Mouse (Mus musculus): ENCODE measurements around the gene Bex4. TPM values are rescaled to one million over a fixed set of nuclear protein-coding genes. Genes with fewer than 3 reads are reported as not detected.
"Not testable (repeated sequence)": the region's sequence is repeated elsewhere in the genome, so short reads cannot be mapped to it uniquely, and the experiment has no call there.

Gene Bex4
- polyA plus RNA-seq, 1 experiment from 2014 or later: 67.0 TPM

DNA sequence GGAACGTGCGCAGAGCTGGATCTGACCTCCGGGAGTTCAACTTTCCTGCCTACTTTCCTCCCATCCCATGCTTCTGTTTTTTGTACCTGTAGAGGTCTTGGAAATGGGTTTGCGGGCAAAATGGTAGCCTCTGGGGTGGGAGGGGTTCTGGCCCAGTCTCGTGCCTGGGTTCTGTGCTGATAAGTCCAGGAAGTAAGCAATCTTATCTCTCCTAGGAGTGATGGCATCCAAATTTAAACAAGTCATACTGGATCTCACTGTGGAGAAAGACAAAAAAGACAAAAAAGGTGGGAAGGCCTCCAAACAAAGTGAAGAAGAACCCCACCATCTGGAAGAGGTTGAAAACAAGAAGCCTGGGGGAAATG lies 826 bp downstream of the Bex4 start:
- Histone ChIP-seq H3K9ac (0 out of 2 replicates have a peak overlapping the region, but pooled peaks have one; percentile 13), H3K4me3 (peak overlapping the region; percentile 41), H3K4me2 (replicated peaks) (peak overlapping the region; percentile 55)
- H3K4me1 ChIP-seq; H3K36me3 ChIP-seq; H3K9me3 ChIP-seq; H3K27me3 ChIP-seq (replicated peaks); H3K27ac ChIP-seq: not testable (repeated sequence)
- 23% methylated on average over 5 of the region's 5 CpGs for WGBS
- 0 out of 2 replicates have a peak, but pooled peaks have one; percentile 12 for ATAC-seq (ENCODE audit: low FRiP score, low read depth)

DNA sequence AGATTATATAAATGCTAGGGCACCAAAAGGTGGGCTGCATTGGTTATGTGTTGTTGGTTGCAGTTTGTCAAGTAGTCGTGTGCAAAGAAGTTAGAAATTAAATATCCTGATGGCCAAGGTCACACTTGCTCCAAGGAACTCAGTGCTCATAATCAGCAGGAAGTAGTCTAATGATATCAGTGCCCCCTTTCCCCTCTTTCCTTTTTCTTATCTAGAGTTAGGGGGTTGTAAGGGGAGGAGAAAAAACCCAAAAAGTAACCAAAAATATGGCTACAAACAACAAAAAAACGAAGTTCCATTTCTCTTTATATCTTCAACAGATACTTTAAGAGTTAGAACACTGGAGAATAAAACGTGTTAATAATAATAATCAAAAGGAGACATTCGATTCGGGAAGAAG lies 2.6 kb downstream of the Bex4 start:
- 87% methylated on average over 5 of the region's 5 CpGs for WGBS
- Histone ChIP-seq H3K4me1 (no peaks in the 10 kb centered on the region), H3K36me3 (no peaks in the 10 kb centered on the region), H3K9ac (no peak overlapping the region), H3K4me3 (no peak overlapping the region), H3K4me2 (replicated peaks) (no peak overlapping the region), H3K9me3 (no peaks in the 10 kb centered on the region), H3K27ac (no peak overlapping the region), H3K27me3 (replicated peaks) (no peaks in the 10 kb centered on the region)
- ATAC-seq (ENCODE audit: low FRiP score, low read depth): no peak

DNA sequence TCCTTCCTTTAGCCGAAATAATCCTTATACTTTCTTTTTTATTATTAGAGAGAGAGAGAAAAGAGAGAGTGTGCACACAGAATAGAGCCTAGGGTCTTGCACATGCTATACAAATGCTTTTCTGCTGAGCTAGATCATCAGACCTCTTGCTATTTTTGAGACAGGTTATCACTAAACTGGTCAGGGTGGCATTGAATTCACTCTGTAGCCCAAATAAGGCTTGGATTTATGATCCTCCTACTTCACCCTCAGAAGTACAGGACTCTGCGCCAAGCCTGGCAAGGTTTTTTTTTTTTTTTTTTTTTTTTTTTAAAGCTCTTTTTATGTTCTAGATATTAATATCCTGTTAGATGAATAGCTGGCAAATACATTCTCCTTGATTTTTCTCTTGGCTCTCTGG lies 4.9 kb downstream of the Bex4 start:
- Histone ChIP-seq H3K9ac (no peak overlapping the region), H3K4me1 (no peaks in the 10 kb centered on the region), H3K4me2 (replicated peaks) (no peak overlapping the region), H3K27me3 (replicated peaks) (no peaks in the 10 kb centered on the region), H3K36me3 (no peaks in the 10 kb centered on the region), H3K27ac (no peak overlapping the region), H3K9me3 (no peaks in the 10 kb centered on the region), H3K4me3 (no peak overlapping the region)
- WGBS: 80% methylated on average over 2 of the region's 2 CpGs
- no peak for ATAC-seq (ENCODE audit: low FRiP score, low read depth)

DNA sequence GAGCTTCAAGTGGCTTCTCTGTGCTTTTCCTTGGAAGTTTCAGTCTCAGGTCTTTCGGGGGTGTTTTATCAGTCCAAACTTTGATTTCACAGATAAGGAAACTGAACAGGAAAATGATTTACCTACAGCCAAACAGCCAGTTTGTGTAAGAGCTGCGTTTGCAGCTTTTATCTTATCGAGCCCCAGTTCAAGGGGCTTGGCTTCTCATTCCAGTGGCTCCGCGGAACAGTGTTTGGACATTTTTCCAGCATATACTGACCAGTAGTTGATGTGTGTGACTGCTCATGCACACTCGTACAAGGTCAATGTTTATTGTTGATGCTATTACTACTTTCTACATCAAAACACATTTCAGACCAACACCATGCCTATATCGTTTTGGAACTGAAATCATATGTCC lies 5.4 kb downstream of the Bex4 start:
- WGBS: 75% methylated on average over 7 of the region's 7 CpGs
- Histone ChIP-seq H3K4me3 (no peak overlapping the region), H3K27me3 (replicated peaks) (no peaks in the 10 kb centered on the region), H3K9me3 (no peaks in the 10 kb centered on the region), H3K36me3 (no peaks in the 10 kb centered on the region), H3K9ac (no peak overlapping the region), H3K4me1 (no peaks in the 10 kb centered on the region), H3K4me2 (replicated peaks) (no peak overlapping the region), H3K27ac (no peak overlapping the region)
- no peak for ATAC-seq (ENCODE audit: low FRiP score, low read depth)

DNA sequence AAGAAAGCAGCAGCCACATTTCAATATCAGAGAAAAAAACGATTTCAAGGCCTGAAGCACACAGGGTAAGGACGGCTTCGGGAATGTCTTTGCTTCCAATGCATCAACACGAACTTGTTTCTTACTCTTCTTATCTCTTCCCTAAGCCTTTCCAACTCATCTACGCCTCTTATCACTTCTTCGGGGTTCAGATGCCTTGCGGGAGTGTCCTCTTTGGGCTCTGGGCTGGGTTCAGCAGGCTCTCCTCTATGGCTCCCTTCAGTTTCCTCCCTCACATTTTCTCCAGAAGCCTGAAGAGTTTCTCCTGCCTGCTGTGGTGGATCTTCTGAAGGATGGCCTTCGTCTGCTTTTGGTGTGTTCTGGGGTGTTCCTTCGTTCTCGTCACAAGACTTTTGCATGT lies 31.8 kb downstream of the Bex4 start:
- WGBS: 65% methylated on average over 10 of the region's 10 CpGs
- H3K9ac ChIP-seq: no peak overlapping the region
- peak overlapping the region; percentile 53 for H3K4me2 ChIP-seq (replicated peaks)
- peak overlapping the region; percentile 48 for H3K4me3 ChIP-seq
- ATAC-seq (ENCODE audit: low FRiP score, low read depth): no peak
- H3K4me1 ChIP-seq: no peaks in the 10 kb centered on the region
- H3K9me3 ChIP-seq: no peaks in the 10 kb centered on the region
- H3K27ac ChIP-seq: no peak overlapping the region
- no peaks in the 10 kb centered on the region for H3K27me3 ChIP-seq (replicated peaks)
- H3K36me3 ChIP-seq: no peaks in the 10 kb centered on the region

DNA sequence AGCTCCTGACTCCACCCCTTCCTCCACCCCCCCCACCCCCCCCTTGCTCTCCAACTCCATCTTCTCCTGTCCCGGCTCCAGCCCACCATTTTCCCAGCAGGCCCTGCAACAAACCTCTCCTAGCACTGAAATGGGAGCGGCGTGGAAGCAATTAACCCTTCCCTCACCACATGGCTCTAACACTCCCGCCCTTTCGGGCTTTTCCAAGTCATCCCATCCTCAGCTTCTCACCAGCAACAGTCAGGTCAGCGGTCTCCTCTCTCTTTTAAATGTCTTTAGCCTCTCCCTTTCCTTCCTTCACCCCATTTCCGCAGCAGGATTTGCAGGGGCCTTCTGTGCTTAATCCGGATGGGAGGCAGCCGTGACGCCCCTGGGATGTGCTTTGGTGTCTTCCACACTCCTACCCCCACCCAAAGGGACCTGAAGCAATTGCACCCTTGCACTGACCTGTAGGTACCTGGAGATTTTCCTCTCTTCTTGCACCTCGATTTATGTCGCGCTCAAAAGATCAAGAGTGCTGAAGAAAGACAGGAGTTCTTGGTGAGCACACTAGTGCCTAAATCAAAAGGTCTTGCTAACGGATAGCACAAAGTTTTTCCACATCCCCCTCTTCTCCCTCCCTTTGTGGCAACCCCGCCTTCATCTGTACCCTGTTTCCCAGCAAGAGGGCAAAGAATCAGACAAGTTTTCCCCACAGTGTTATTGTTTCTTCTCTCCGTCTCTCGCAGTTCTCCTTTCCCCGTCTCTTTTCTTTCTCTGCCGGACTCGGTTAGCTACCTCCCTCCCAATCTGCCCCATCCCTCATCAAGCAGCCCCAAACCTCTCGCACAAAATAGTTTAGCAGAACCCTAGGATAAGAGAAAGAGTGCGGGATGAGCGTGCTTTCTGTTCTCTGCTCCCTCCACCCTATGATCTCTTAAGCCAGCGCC lies 32.7 kb downstream of the Bex4 start:
- no peaks in the 10 kb centered on the region for H3K9me3 ChIP-seq
- 17% methylated on average over 24 of the region's 24 CpGs for WGBS
- no peaks in the 10 kb centered on the region for H3K36me3 ChIP-seq
- no peaks in the 10 kb centered on the region for H3K27me3 ChIP-seq (replicated peaks)
- H3K4me2 ChIP-seq (replicated peaks): peak overlapping the region; percentile 53
- peak overlapping the region; percentile 62 for H3K9ac ChIP-seq
- H3K4me1 ChIP-seq: no peaks in the 10 kb centered on the region
- ATAC-seq (ENCODE audit: low FRiP score, low read depth): peak; percentile 83
- H3K27ac ChIP-seq: peak overlapping the region; percentile 16; the same call in 1 of the 2 replicates
- peak overlapping the region; percentile 48 for H3K4me3 ChIP-seq

DNA sequence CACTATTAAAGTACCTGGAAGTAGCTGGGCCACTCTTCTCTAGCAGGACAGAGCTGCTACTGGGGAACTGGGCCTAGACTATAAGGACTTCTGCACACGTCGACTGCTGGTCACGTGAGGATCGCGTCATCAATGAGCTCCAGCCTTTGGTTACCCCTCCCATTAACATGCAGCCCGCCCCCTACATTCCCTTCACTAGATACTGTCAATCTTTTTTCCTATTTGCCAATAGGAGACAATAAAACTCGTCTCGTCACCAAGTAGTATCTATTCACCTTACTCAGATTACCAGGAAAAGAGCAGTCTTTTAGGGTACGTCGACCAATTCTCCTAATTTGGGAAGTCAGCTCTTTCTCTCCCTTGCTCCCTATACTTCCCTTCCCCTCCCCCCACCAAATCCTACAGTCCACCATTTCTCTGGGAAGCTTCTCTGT lies 33.3 kb downstream of the Bex4 start, which contains the start of gene Tceal8:
Gene Tceal8, minus strand, starts transcription at position 225 of the 434 bp plus-strand sequence.
- Histone ChIP-seq H3K27me3 (replicated peaks) (no peaks in the 10 kb centered on the region), H3K9me3 (no peaks in the 10 kb centered on the region), H3K4me1 (no peaks in the 10 kb centered on the region), H3K9ac (peak within 1 kb of the TSS; percentile 62), H3K4me3 (peak within 1 kb of the TSS; percentile 48), H3K27ac (peak within 1 kb of the TSS; percentile 16; the same call in 1 of the 2 replicates), H3K36me3 (no peaks in the 10 kb centered on the region), H3K4me2 (replicated peaks) (peak within 1 kb of the TSS; percentile 53)
- 19% methylated on average over 10 of the region's 10 CpGs for WGBS
- peak; percentile 94 for ATAC-seq (ENCODE audit: low FRiP score, low read depth)

DNA sequence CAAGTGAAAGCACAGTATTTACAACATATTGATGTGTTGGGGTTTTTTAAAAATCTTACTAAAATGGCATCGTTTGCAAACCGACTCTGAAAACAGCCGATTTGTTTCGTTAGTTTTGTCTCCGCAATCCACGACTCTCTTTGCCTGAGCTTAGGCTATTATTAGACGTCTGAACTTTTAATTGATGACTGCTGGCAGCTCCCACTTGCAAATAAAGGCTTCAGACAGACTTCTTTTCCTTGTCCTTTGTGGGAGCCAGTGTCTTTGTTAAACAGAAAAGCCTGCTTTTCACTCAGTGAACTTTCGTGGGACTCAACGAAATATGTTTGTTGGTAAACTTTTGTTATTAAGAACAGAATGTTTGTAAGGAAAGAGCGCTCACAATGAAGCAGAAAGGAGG lies 34.0 kb downstream of the Bex4 start:
- no peak for ATAC-seq (ENCODE audit: low FRiP score, low read depth)
- Histone ChIP-seq H3K27ac (no peak overlapping the region), H3K36me3 (no peaks in the 10 kb centered on the region), H3K9ac (no peak overlapping the region), H3K4me1 (no peaks in the 10 kb centered on the region), H3K4me2 (replicated peaks) (peak overlapping the region; percentile 51), H3K9me3 (no peaks in the 10 kb centered on the region), H3K27me3 (replicated peaks) (no peaks in the 10 kb centered on the region), H3K4me3 (peak overlapping the region; percentile 30)
- WGBS: 17% methylated on average over 10 of the region's 10 CpGs

DNA sequence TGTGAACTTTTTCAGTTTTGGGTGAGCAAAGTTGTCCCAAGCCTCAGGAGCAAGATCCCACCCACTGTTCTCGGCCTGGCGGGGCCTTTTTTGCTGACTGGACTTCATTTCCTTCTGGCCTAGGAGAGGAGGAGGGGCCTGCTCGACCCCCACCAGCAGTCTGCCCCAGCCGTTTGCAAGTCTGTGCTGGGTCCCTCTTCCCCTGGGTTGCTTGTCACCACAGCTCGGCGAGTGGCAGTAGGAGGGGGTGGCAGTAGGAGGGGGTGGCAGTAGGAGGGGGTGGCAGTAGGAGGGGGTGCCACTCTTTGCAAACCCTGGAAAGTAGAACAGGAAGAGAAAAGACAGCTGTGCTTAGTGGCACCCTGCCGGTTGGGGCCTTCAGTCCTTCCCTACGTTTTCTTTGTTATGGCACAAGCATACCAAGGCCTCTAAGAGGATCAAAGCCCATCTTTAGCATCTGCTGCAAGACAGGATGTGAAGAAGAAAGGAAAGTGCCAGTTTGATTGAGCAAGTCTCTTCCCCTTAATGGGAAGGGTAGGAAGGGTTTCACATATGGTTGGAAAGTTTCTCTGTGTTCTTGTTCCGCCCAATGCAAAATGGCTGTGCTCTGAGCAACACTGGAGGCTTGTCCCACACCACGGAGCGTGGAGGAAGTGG lies 42.2 kb downstream of the Bex4 start:
- Histone ChIP-seq H3K4me3 (no peak overlapping the region), H3K27ac (no peak overlapping the region), H3K9me3 (no peaks in the 10 kb centered on the region), H3K27me3 (replicated peaks) (no peaks in the 10 kb centered on the region), H3K9ac (no peak overlapping the region), H3K36me3 (no peaks in the 10 kb centered on the region), H3K4me1 (no peaks in the 10 kb centered on the region), H3K4me2 (replicated peaks) (no peak overlapping the region)
- WGBS: 25% methylated on average over 11 of the region's 11 CpGs
- peak; percentile 48; the same call in 1 of the 2 replicates for ATAC-seq (ENCODE audit: low FRiP score, low read depth)

DNA sequence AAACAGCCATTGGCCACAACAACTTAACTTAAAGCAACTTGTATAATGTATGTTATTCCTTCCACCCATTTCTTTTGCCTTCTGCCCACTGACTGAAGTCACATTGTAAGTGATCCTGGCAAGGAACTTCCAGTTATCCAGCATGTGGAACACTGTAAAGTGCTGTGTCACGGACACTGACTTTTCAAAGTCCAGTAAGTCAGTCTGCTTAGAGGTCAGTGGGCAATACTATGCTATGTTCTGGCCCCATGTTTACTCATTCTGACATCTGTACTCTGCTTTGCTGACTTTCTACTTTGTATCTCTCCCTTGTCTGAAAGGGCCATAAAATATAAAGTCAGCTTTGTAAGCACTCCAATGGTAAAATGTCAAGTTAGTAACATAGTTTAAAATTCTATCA lies 44.3 kb downstream of the Bex4 start:
- 93% methylated on average over 1 of the region's 1 CpGs for whole genome bisulfite sequencing

More for the DNA sequence above, 44.3 kb downstream of the Bex4 start:
- H3K27ac ChIP-seq: no peak overlapping the region
- no peak for ATAC-seq (ENCODE audit: low FRiP score, low read depth)
- H3K27me3 ChIP-seq (replicated peaks): no peaks in the 10 kb centered on the region
- no peak overlapping the region for H3K4me3 ChIP-seq
- H3K4me1 ChIP-seq: no peaks in the 10 kb centered on the region
- H3K36me3 ChIP-seq: no peaks in the 10 kb centered on the region
- H3K9ac ChIP-seq: no peak overlapping the region
- no peak overlapping the region for H3K4me2 ChIP-seq (replicated peaks)
- H3K9me3 ChIP-seq: no peaks in the 10 kb centered on the region

Measured in neural tube, embryonic 12.5 days (tissue).